Mouse (Mus musculus): ENCODE measurements around the gene Sema5b. TPM values are rescaled to one million over a fixed set of nuclear protein-coding genes. Genes with fewer than 3 reads are reported as not detected.

The Sema5b gene
- total and polyA plus RNA-seq, 2 experiments from 2014 or later: 11.4 to 46.5 TPM

GRCm38 (mm10) chr16:35593474-35593873 is 52.5 kb downstream of the Sema5b start:
- Histone ChIP-seq H3K4me2 (ENCODE audit: low read depth, low read length, poor library complexity, severe bottlenecking) (no peak overlapping the region), H3K36me3 (ENCODE audit: insufficient read depth, low read length) (no peaks in the 10 kb centered on the region), H3K4me1 (ENCODE audit: insufficient read depth, low read length) (peaks cover 9% of the 10 kb centered on the region; the same call in 1 of the 2 replicates), H3K27me3 (ENCODE audit: insufficient read depth, low read length) (no peaks in the 10 kb centered on the region), H3K9me3 (ENCODE audit: low read length) (no peaks in the 10 kb centered on the region), H3K9ac (replicated peaks; ENCODE audit: low read length, poor library complexity, severe bottlenecking) (no peak overlapping the region), H3K4me3 (ENCODE audit: low read depth, low read length) (no peak overlapping the region), H3K27ac (ENCODE audit: low read depth, low read length) (no peak overlapping the region)
- WGBS: 94% methylated on average over 5 of the region's 5 CpGs
- peak; percentile 50 for TF ChIP-seq CTCF (IDR thresholded peaks at IDR 0.05)
- ATAC-seq (ENCODE audit: low FRiP score): no peak
- DNase-seq (ENCODE audit: low spot score): no peak

- no peak for ATAC-seq (ENCODE audit: low FRiP score)
- Histone ChIP-seq H3K9ac (replicated peaks; ENCODE audit: low read length, poor library complexity, severe bottlenecking) (no peak overlapping the region), H3K4me3 (ENCODE audit: low read depth, low read length) (no peak overlapping the region), H3K4me2 (ENCODE audit: low read depth, low read length, poor library complexity, severe bottlenecking) (no peak overlapping the region), H3K9me3 (ENCODE audit: low read length) (no peaks in the 10 kb centered on the region), H3K36me3 (ENCODE audit: insufficient read depth, low read length) (no peaks in the 10 kb centered on the region), H3K4me1 (ENCODE audit: insufficient read depth, low read length) (peaks cover 9% of the 10 kb centered on the region; the same call in 1 of the 2 replicates), H3K27me3 (ENCODE audit: insufficient read depth, low read length) (no peaks in the 10 kb centered on the region), H3K27ac (ENCODE audit: low read depth, low read length) (peak overlapping the region; percentile 12; the same call in 1 of the 2 replicates)
- WGBS: 69% methylated on average over 6 of the region's 6 CpGs
- TF ChIP-seq CTCF (IDR thresholded peaks at IDR 0.05): 0 out of 2 replicates have a peak, but pooled peaks have one; percentile 2
- DNase-seq (ENCODE audit: low spot score): no peak
Observed at GRCm38 (mm10) chr16:35596241-35596640, 55.3 kb downstream of the Sema5b start.

GRCm38 (mm10) chr16:35596661-35597350 is 55.9 kb downstream of the Sema5b start:
- TF ChIP-seq CTCF (IDR thresholded peaks at IDR 0.05): no peak
- 35% methylated on average over 8 of the region's 8 CpGs for WGBS
- H3K9ac ChIP-seq (replicated peaks; ENCODE audit: low read length, poor library complexity, severe bottlenecking): no peak overlapping the region
- H3K4me3 ChIP-seq (ENCODE audit: low read depth, low read length): no peak overlapping the region
- H3K36me3 ChIP-seq (ENCODE audit: insufficient read depth, low read length): no peaks in the 10 kb centered on the region
- H3K4me1 ChIP-seq (ENCODE audit: insufficient read depth, low read length): peaks cover 7% of the 10 kb centered on the region; the same call in 1 of the 2 replicates
- peak overlapping the region; percentile 12; the same call in 1 of the 2 replicates for H3K27ac ChIP-seq (ENCODE audit: low read depth, low read length)
- DNase-seq (ENCODE audit: low spot score): peak; percentile 78
- no peaks in the 10 kb centered on the region for H3K9me3 ChIP-seq (ENCODE audit: low read length)
- H3K4me2 ChIP-seq (ENCODE audit: low read depth, low read length, poor library complexity, severe bottlenecking): no peak overlapping the region
- no peaks in the 10 kb centered on the region for H3K27me3 ChIP-seq (ENCODE audit: insufficient read depth, low read length)
- ATAC-seq (ENCODE audit: low FRiP score): peak; percentile 47; the same call in 1 of the 2 replicates

GRCm38 (mm10) chr16:35597991-35598390 is 57.0 kb downstream of the Sema5b start:
- Histone ChIP-seq H3K4me2 (ENCODE audit: low read depth, low read length, poor library complexity, severe bottlenecking) (no peak overlapping the region), H3K9me3 (ENCODE audit: low read length) (no peaks in the 10 kb centered on the region), H3K27ac (ENCODE audit: low read depth, low read length) (no peak overlapping the region), H3K9ac (replicated peaks; ENCODE audit: low read length, poor library complexity, severe bottlenecking) (no peak overlapping the region), H3K4me1 (ENCODE audit: insufficient read depth, low read length) (no peaks in the 10 kb centered on the region), H3K27me3 (ENCODE audit: insufficient read depth, low read length) (no peaks in the 10 kb centered on the region), H3K36me3 (ENCODE audit: insufficient read depth, low read length) (no peaks in the 10 kb centered on the region), H3K4me3 (ENCODE audit: low read depth, low read length) (no peak overlapping the region)
- ATAC-seq (ENCODE audit: low FRiP score) (no peak), DNase-seq (ENCODE audit: low spot score) (no peak)
- TF ChIP-seq CTCF (IDR thresholded peaks at IDR 0.05): no peak
- WGBS: 15% methylated on average over 6 of the region's 6 CpGs

- Histone ChIP-seq H3K4me2 (ENCODE audit: low read depth, low read length, poor library complexity, severe bottlenecking) (no peak overlapping the region), H3K36me3 (ENCODE audit: insufficient read depth, low read length) (no peaks in the 10 kb centered on the region), H3K9ac (replicated peaks; ENCODE audit: low read length, poor library complexity, severe bottlenecking) (no peak overlapping the region), H3K4me1 (ENCODE audit: insufficient read depth, low read length) (0 out of 2 replicates have a peak, but pooled peaks cover 3% of the 10 kb centered on the region), H3K4me3 (ENCODE audit: low read depth, low read length) (no peak overlapping the region), H3K9me3 (ENCODE audit: low read length) (no peaks in the 10 kb centered on the region), H3K27ac (ENCODE audit: low read depth, low read length) (peak overlapping the region; percentile 32; the same call in 1 of the 2 replicates), H3K27me3 (ENCODE audit: insufficient read depth, low read length) (no peaks in the 10 kb centered on the region)
- DNase-seq (ENCODE audit: low spot score) (no peak), ATAC-seq (ENCODE audit: low FRiP score) (no peak)
- 55% methylated on average over 5 of the region's 5 CpGs for WGBS
- TF ChIP-seq CTCF (IDR thresholded peaks at IDR 0.05): no peak
Observed at GRCm38 (mm10) chr16:35598802-35599201, 57.9 kb downstream of the Sema5b start.

- WGBS: 67% methylated on average over 5 of the region's 5 CpGs
- no peaks in the 10 kb centered on the region for H3K9me3 ChIP-seq (ENCODE audit: low read length)
- H3K9ac ChIP-seq (replicated peaks; ENCODE audit: low read length, poor library complexity, severe bottlenecking): no peak overlapping the region
- no peaks in the 10 kb centered on the region for H3K27me3 ChIP-seq (ENCODE audit: insufficient read depth, low read length)
- no peak overlapping the region for H3K27ac ChIP-seq (ENCODE audit: low read depth, low read length)
- 0 out of 2 replicates have a peak, but pooled peaks cover 3% of the 10 kb centered on the region for H3K4me1 ChIP-seq (ENCODE audit: insufficient read depth, low read length)
- DNase-seq (ENCODE audit: low spot score) (no peak), ATAC-seq (ENCODE audit: low FRiP score) (no peak)
- H3K36me3 ChIP-seq (ENCODE audit: insufficient read depth, low read length): no peaks in the 10 kb centered on the region
- no peak overlapping the region for H3K4me2 ChIP-seq (ENCODE audit: low read depth, low read length, poor library complexity, severe bottlenecking)
- no peak for TF ChIP-seq CTCF (IDR thresholded peaks at IDR 0.05)
- no peak overlapping the region for H3K4me3 ChIP-seq (ENCODE audit: low read depth, low read length)
Observed at GRCm38 (mm10) chr16:35600282-35600681, 59.3 kb downstream of the Sema5b start.
